Mouse (Mus musculus): ENCODE results near the gene Fam3b. TPM values are rescaled to one million over a fixed set of nuclear protein-coding genes. Genes with fewer than 3 reads are reported as not detected.

Gene Fam3b
- polyA plus RNA-seq, 1 experiment from 2014 or later = not detected

- Histone ChIP-seq H3K27me3 (ENCODE audit: control insufficient read depth, insufficient read depth, low read length) (no peaks in the 10 kb centered on the region), H3K4me3 (ENCODE audit: low read depth, low read length) (no peak overlapping the region), H3K9ac (ENCODE audit: low read length) (no peak overlapping the region), H3K36me3 (ENCODE audit: control insufficient read depth, insufficient read depth, low read length) (no peaks in the 10 kb centered on the region), H3K27ac (ENCODE audit: low read depth, low read length) (no peak overlapping the region), H3K4me1 (ENCODE audit: control insufficient read depth, insufficient read depth, low read length) (no peaks in the 10 kb centered on the region), H3K9me3 (ENCODE audit: control insufficient read depth, low read length) (no peaks in the 10 kb centered on the region), H3K4me2 (no peak overlapping the region)
- no peak for DNase-seq (ENCODE audit: low spot score, missing footprints)
- no peak for ATAC-seq (ENCODE audit: low FRiP score)
- WGBS = 94% methylated on average over 7 of the region's 7 CpGs
Observed at GRCm38 (mm10) chr16:97499450-97499849, 15.2 kb downstream of the Fam3b start.

GRCm38 (mm10) chr16:97498139-97498538, 16.5 kb downstream of the Fam3b start:
- H3K36me3 ChIP-seq (ENCODE audit: control insufficient read depth, insufficient read depth, low read length) = no peaks in the 10 kb centered on the region
- H3K9me3 ChIP-seq (ENCODE audit: control insufficient read depth, low read length) = no peaks in the 10 kb centered on the region
- H3K4me1 ChIP-seq (ENCODE audit: control insufficient read depth, insufficient read depth, low read length) = no peaks in the 10 kb centered on the region
- no peak overlapping the region for H3K27ac ChIP-seq (ENCODE audit: low read depth, low read length)
- H3K9ac ChIP-seq (ENCODE audit: low read length) = no peak overlapping the region
- no peaks in the 10 kb centered on the region for H3K27me3 ChIP-seq (ENCODE audit: control insufficient read depth, insufficient read depth, low read length)
- H3K4me2 ChIP-seq = no peak overlapping the region
- DNase-seq (ENCODE audit: low spot score, missing footprints) (no peak), ATAC-seq (ENCODE audit: low FRiP score) (no peak)
- no peak overlapping the region for H3K4me3 ChIP-seq (ENCODE audit: low read depth, low read length)
- 86% methylated on average over 3 of the region's 3 CpGs for WGBS

- WGBS = 57% methylated on average over 5 of the region's 5 CpGs
- no peak overlapping the region for H3K4me3 ChIP-seq (ENCODE audit: low read depth, low read length)
- H3K36me3 ChIP-seq (ENCODE audit: control insufficient read depth, insufficient read depth, low read length) = no peaks in the 10 kb centered on the region
- no peaks in the 10 kb centered on the region for H3K9me3 ChIP-seq (ENCODE audit: control insufficient read depth, low read length)
- no peaks in the 10 kb centered on the region for H3K4me1 ChIP-seq (ENCODE audit: control insufficient read depth, insufficient read depth, low read length)
- no peak overlapping the region for H3K9ac ChIP-seq (ENCODE audit: low read length)
- ATAC-seq (ENCODE audit: low FRiP score) = no peak
- no peaks in the 10 kb centered on the region for H3K27me3 ChIP-seq (ENCODE audit: control insufficient read depth, insufficient read depth, low read length)
- no peak for DNase-seq (ENCODE audit: low spot score, missing footprints)
- no peak overlapping the region for H3K27ac ChIP-seq (ENCODE audit: low read depth, low read length)
- H3K4me2 ChIP-seq = no peak overlapping the region
Observed at GRCm38 (mm10) chr16:97497682-97498081, 16.9 kb downstream of the Fam3b start.

- ATAC-seq (ENCODE audit: low FRiP score) (no peak), DNase-seq (ENCODE audit: low spot score, missing footprints) (no peak)
- H3K36me3 ChIP-seq (ENCODE audit: control insufficient read depth, insufficient read depth, low read length) = no peaks in the 10 kb centered on the region
- H3K4me1 ChIP-seq (ENCODE audit: control insufficient read depth, insufficient read depth, low read length) = no peaks in the 10 kb centered on the region
- H3K4me3 ChIP-seq (ENCODE audit: low read depth, low read length) = no peak overlapping the region
- H3K9ac ChIP-seq (ENCODE audit: low read length) = no peak overlapping the region
- H3K27ac ChIP-seq (ENCODE audit: low read depth, low read length) = no peak overlapping the region
- no peak overlapping the region for H3K4me2 ChIP-seq
- WGBS = 48% methylated on average over 3 of the region's 3 CpGs
- H3K27me3 ChIP-seq (ENCODE audit: control insufficient read depth, insufficient read depth, low read length) = no peaks in the 10 kb centered on the region
- H3K9me3 ChIP-seq (ENCODE audit: control insufficient read depth, low read length) = no peaks in the 10 kb centered on the region
Observed at GRCm38 (mm10) chr16:97496026-97496425, 18.6 kb downstream of the Fam3b start.

GRCm38 (mm10) chr16:97492369-97492768, 22.2 kb downstream of the Fam3b start:
- DNase-seq (ENCODE audit: low spot score, missing footprints) = no peak
- 95% methylated on average over 1 of the region's 1 CpGs for WGBS
- no peak overlapping the region for H3K27ac ChIP-seq (ENCODE audit: low read depth, low read length)
- H3K36me3 ChIP-seq (ENCODE audit: control insufficient read depth, insufficient read depth, low read length) = no peaks in the 10 kb centered on the region
- no peak for ATAC-seq (ENCODE audit: low FRiP score)
- no peaks in the 10 kb centered on the region for H3K9me3 ChIP-seq (ENCODE audit: control insufficient read depth, low read length)
- no peaks in the 10 kb centered on the region for H3K27me3 ChIP-seq (ENCODE audit: control insufficient read depth, insufficient read depth, low read length)
- H3K4me3 ChIP-seq (ENCODE audit: low read depth, low read length) = no peak overlapping the region
- H3K4me1 ChIP-seq (ENCODE audit: control insufficient read depth, insufficient read depth, low read length) = no peaks in the 10 kb centered on the region
- no peak overlapping the region for H3K9ac ChIP-seq (ENCODE audit: low read length)
- no peak overlapping the region for H3K4me2 ChIP-seq

- 78% methylated on average over 2 of the region's 2 CpGs for WGBS
- no peak for ATAC-seq (ENCODE audit: low FRiP score)
Observed at GRCm38 (mm10) chr16:97478655-97479054, 36.0 kb downstream of the Fam3b start.

GRCm38 (mm10) chr16:97476524-97476923, 38.1 kb downstream of the Fam3b start:
- no peak overlapping the region for H3K4me2 ChIP-seq
- ATAC-seq (ENCODE audit: low FRiP score) = no peak
- H3K9ac ChIP-seq (ENCODE audit: low read length) = no peak overlapping the region
- H3K27me3 ChIP-seq (ENCODE audit: control insufficient read depth, insufficient read depth, low read length) = no peaks in the 10 kb centered on the region
- no peaks in the 10 kb centered on the region for H3K36me3 ChIP-seq (ENCODE audit: control insufficient read depth, insufficient read depth, low read length)
- no peaks in the 10 kb centered on the region for H3K9me3 ChIP-seq (ENCODE audit: control insufficient read depth, low read length)
- DNase-seq (ENCODE audit: low spot score, missing footprints) = no peak
- no peak overlapping the region for H3K27ac ChIP-seq (ENCODE audit: low read depth, low read length)
- WGBS = 80% methylated on average over 1 of the region's 1 CpGs
- no peak overlapping the region for H3K4me3 ChIP-seq (ENCODE audit: low read depth, low read length)
- no peaks in the 10 kb centered on the region for H3K4me1 ChIP-seq (ENCODE audit: control insufficient read depth, insufficient read depth, low read length)

More at GRCm38 (mm10) chr16:97478655-97479054, 36.0 kb downstream of the Fam3b start:
- Histone ChIP-seq H3K4me1 (ENCODE audit: control insufficient read depth, insufficient read depth, low read length) (no peaks in the 10 kb centered on the region), H3K27ac (ENCODE audit: low read depth, low read length) (no peak overlapping the region), H3K9me3 (ENCODE audit: control insufficient read depth, low read length) (no peaks in the 10 kb centered on the region), H3K4me2 (no peak overlapping the region), H3K9ac (ENCODE audit: low read length) (no peak overlapping the region), H3K4me3 (ENCODE audit: low read depth, low read length) (no peak overlapping the region), H3K27me3 (ENCODE audit: control insufficient read depth, insufficient read depth, low read length) (no peaks in the 10 kb centered on the region), H3K36me3 (ENCODE audit: control insufficient read depth, insufficient read depth, low read length) (no peaks in the 10 kb centered on the region)
- DNase-seq (ENCODE audit: low spot score, missing footprints) = no peak

GRCm38 (mm10) chr16:97475581-97475980, 39.0 kb downstream of the Fam3b start:
- H3K27me3 ChIP-seq (ENCODE audit: control insufficient read depth, insufficient read depth, low read length) = no peaks in the 10 kb centered on the region
- DNase-seq (ENCODE audit: low spot score, missing footprints) (no peak), ATAC-seq (ENCODE audit: low FRiP score) (no peak)
- no peaks in the 10 kb centered on the region for H3K36me3 ChIP-seq (ENCODE audit: control insufficient read depth, insufficient read depth, low read length)
- no peak overlapping the region for H3K4me3 ChIP-seq (ENCODE audit: low read depth, low read length)
- no peaks in the 10 kb centered on the region for H3K9me3 ChIP-seq (ENCODE audit: control insufficient read depth, low read length)
- no peak overlapping the region for H3K27ac ChIP-seq (ENCODE audit: low read depth, low read length)
- WGBS = 94% methylated on average over 3 of the region's 3 CpGs
- no peaks in the 10 kb centered on the region for H3K4me1 ChIP-seq (ENCODE audit: control insufficient read depth, insufficient read depth, low read length)
- no peak overlapping the region for H3K9ac ChIP-seq (ENCODE audit: low read length)
- no peak overlapping the region for H3K4me2 ChIP-seq

- Histone ChIP-seq H3K27me3 (ENCODE audit: control insufficient read depth, insufficient read depth, low read length) (no peaks in the 10 kb centered on the region), H3K36me3 (ENCODE audit: control insufficient read depth, insufficient read depth, low read length) (no peaks in the 10 kb centered on the region), H3K4me1 (ENCODE audit: control insufficient read depth, insufficient read depth, low read length) (no peaks in the 10 kb centered on the region), H3K9me3 (ENCODE audit: control insufficient read depth, low read length) (no peaks in the 10 kb centered on the region), H3K27ac (ENCODE audit: low read depth, low read length) (no peak overlapping the region), H3K4me2 (no peak overlapping the region), H3K4me3 (ENCODE audit: low read depth, low read length) (no peak overlapping the region), H3K9ac (ENCODE audit: low read length) (no peak overlapping the region)
- ATAC-seq (ENCODE audit: low FRiP score) (no peak), DNase-seq (ENCODE audit: low spot score, missing footprints) (no peak)
- 88% methylated on average over 2 of the region's 2 CpGs for WGBS
Observed at GRCm38 (mm10) chr16:97474671-97475070, 39.9 kb downstream of the Fam3b start.

All from midbrain, embryonic 11.5 days (tissue).